Mouse (Mus musculus): Measurements from ENCODE around the gene Syt2. TPM values are rescaled to one million over a fixed set of nuclear protein-coding genes. Genes with fewer than 3 reads are reported as not detected.

Gene Syt2
- total RNA-seq, 1 experiment from 2014 or later = 0.59 TPM

Small RNA genes lying within 50 kb of the gene (microRNA-seq; reads per million reads assigned to microRNA genes)
- gene Gm22232 = 0 reads per million in 2 experiments

Other genes starting within 250 kb of the Syt2 start
- gene Cyb5r1, start 241.1 kb upstream of the Syt2 start, total RNA-seq (2021) = 27.4 and 28.0 TPM in 2 replicates
- gene Adipor1, start 231.3 kb upstream of the Syt2 start, total RNA-seq (2021) = 119 and 126 TPM in 2 replicates
- 18.6 and 19.5 TPM in 2 replicates for gene Klhl12, start 191.1 kb upstream of the Syt2 start, total RNA-seq (2021)
- 26.4 and 29.9 TPM in 2 replicates for gene Rabif, start 152.0 kb upstream of the Syt2 start, total RNA-seq (2021)
- not detected in 2 replicates for gene Mgat4e, start 97.0 kb upstream of the Syt2 start, total RNA-seq (2021)
- 42.0 and 44.0 TPM in 2 replicates for gene Kdm5b, start 86.5 kb upstream of the Syt2 start, total RNA-seq (2021)

Measured in adrenal gland, postnatal 14 days (tissue).